Mouse (Mus musculus): ENCODE measurements around the gene Mov10l1.

GRCm38 (mm10) chr15:88934141-88934540 is 48.6 kb upstream of the Mov10l1 start:
- TF ChIP-seq CTCF (IDR thresholded peaks at IDR 0.05; ENCODE audit: low read depth) (peak; percentile 39), EP300 (IDR thresholded peaks at IDR 0.05; ENCODE audit: low read depth) (no peak)

Measured in heart, postnatal 0 days (tissue).